Mouse (Mus musculus): Measurements from ENCODE around the gene Ccr2.
"Not testable (repeated sequence)": the region's sequence is repeated elsewhere in the genome, so short reads cannot be mapped to it uniquely, and the experiment has no call there.

Gene Ccr2

GRCm38 (mm10) chr9:124118489-124118888, 16.7 kb downstream of the Ccr2 start:
- no peak for DNase-seq (ENCODE audit: low read depth)

- no peak for DNase-seq (ENCODE audit: low read depth)
These were observed 19.8 kb downstream of the Ccr2 start, which contains the start of gene Ccr5 for GRCm38 (mm10) chr9:124121387-124122184. TSS of gene Ccr5 (plus strand) at chr9:124121543.

- DNase-seq (ENCODE audit: low read depth) = no peak
These were observed 23.8 kb downstream of the Ccr2 start for GRCm38 (mm10) chr9:124125576-124125975.

- DNase-seq (ENCODE audit: low read depth) = peak; percentile 22
These were observed 24.6 kb downstream of the Ccr2 start for GRCm38 (mm10) chr9:124126373-124126772.

DNA sequence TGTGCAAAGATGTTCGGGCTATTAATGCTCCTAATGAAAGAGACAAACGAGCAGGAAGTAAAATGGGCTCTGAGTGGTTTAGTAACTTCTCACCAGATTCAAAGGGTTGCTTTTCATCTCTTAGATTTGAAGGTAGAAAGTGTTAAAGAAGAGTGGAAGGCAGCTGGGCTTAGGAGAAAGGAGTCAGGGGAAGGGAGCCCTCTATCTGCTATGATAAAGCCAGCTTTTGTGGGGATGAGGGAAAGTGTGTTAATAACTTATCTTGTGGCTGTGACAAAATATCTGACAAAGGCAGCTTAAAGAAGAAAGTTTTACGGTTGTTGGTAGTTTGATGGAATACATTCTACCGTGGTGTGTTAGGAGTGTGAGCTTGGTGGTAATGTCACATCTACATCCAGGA, 25.7 kb downstream of the Ccr2 start:
- DNase-seq (ENCODE audit: low read depth) = no peak

DNA sequence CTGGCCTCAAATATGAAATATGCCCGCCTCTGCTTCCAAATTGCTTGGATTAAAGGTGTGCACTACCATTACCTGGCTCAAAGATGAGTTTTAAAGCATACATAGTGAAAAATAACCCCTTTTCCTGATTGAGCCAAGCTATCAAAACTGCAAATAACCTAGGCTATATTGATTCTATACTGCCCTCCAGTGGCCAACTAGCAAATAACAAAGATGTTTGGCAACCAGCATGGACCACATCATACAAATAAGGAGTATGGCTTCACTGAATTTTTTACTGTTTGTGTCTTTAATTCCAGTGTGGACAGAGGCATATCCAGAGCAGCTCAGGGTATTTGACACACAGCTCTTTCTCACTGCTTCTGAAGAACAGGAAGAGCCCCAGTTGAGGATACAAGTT, 26.6 kb downstream of the Ccr2 start:
- peak; percentile 11 for DNase-seq (ENCODE audit: low read depth)

DNA sequence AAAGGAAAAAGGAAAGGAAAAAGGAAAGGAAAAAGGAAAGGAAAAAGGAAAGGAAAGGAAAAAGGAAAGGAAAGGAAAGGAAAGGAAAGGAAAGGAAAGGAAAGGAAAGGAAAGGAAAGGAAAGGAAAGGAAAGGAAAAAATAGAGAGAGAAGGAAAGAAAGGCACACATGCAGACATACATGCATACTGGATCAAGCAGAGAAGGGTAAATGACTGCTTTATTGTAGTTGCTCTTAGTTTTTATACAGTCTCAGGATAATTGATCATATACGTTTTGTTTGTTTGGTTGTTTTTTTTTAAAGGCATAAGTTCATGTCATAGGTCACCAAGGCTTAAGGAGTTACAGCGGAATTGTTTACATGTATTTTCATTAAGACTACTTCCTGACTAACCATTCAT, 31.1 kb downstream of the Ccr2 start:
- not testable (repeated sequence) for DNase-seq (ENCODE audit: low read depth)

- DNase-seq (ENCODE audit: low read depth) = not testable (repeated sequence)
These were observed 33.2 kb downstream of the Ccr2 start for GRCm38 (mm10) chr9:124134919-124135318.

DNA sequence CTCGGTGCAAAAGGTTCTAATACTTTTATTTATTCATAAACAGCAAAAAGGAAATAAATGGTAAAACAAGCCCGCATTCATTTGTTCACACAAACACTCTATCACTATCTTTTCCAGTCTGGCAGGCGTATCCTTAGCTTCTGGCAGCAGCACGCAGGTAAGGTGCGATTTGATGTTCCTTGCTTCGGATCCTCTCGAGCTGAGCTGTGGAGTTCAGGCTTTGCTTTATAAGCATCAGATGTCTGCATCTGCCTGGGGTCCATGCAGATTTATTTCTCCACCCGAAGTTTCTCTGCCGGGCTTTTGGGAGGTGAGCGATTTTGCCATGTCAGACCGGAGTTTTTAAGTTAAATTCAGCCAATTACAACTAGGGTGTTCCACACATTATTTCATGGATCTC, 35.9 kb downstream of the Ccr2 start:
- no peak for DNase-seq (ENCODE audit: low read depth)

DNA sequence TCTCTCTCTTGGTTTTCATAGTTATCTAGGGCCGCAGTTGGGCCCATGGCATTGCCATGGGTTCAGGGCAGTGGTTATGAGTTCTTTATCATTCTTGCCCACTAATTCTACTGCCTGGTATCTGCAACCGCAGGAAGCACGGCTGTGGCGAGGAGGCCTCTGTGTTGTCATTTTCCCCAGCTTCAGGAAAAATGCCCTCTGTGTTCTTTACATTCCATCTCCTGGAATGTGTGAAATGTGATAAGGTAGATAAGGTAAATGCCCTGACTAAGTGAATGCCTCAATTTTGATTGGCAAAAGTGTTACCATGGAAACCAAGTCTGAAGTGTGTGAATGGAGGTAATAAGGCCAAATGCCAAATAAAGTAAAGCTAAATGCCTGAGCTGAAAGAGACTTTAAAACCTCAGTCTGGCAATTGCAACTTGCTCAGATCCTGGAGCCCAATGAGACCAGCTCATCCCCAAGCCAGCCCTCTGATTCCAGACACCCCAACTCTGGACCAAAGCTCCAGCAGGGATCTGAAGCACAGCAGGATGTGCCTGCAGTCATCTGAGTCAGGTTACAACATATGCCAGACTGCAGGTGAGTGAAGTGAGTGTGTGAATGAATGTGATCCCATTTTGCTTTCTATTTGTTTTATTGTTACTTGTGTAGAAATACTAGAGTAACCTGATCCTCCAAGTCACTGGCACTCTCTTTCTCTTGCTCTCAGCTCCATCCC, 36.5 kb downstream of the Ccr2 start:
- no peak for DNase-seq (ENCODE audit: low read depth)

DNA sequence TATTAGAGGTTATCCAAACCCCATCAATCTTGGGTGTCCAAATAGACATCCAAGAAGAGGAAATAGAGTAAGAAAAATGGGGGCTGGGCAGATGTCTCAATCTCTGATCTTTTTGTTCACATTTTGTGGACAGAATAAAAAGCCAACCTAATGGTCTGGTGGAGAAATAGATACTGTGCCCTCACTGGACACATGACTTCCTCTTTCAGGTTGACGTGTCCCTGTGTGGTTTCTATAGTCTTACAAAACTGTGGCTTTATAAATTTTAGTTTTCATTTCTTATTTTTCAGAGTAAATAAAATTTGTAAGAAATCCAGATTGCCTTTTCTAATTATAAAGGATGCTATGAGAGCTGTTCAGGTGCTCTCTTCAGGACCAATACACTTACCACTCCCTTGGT, 41.9 kb downstream of the Ccr2 start:
- DNase-seq (ENCODE audit: low read depth) = no peak

GRCm38 (mm10) chr9:124146307-124146706, 44.6 kb downstream of the Ccr2 start:
- DNase-seq (ENCODE audit: low read depth) = no peak
